Mouse (Mus musculus) liver, embryonic 11.5 days (tissue): ENCODE results near the gene Actc1. TPM values are rescaled to one million over a fixed set of nuclear protein-coding genes. Genes with fewer than 3 reads are reported as not detected.

ENCODE experiments used
- ATAC-seq: fragments of 200-750 bp; cut with Nextera tagmentation; replicated peaks from 2 replicates; pipeline ENCODE4 v1.8.0; 2017; ENCODE audit warnings: moderate number of reproducible peaks, mild to moderate bottlenecking, moderate TSS enrichment, moderate library complexity; ENCODE audit not compliant: low FRiP score
- DNase-seq: peaks from one replicate; pipeline ENCODE4 v3.0.0-alpha.2; 2017; ENCODE audit warnings: low spot score
- H3K27ac ChIP-seq: fragments of 300-500 bp; sonication (generic); 2 replicates; pipeline ENCODE4 v1.5.1; 2014; ENCODE audit warnings: mild to moderate bottlenecking, low read depth, low read length, control low read depth
- H3K27me3 ChIP-seq: fragments of 300-500 bp; sonication (generic); replicated peaks from 2 replicates; pipeline ENCODE4 v1.6.1; 2014; ENCODE audit warnings: low read length, mixed read lengths; ENCODE audit not compliant: control insufficient read depth, insufficient read depth
- H3K36me3 ChIP-seq: fragments of 300-500 bp; sonication (generic); 2 replicates; pipeline ENCODE4 v1.6.1; 2014; ENCODE audit warnings: mild to moderate bottlenecking, low read length, moderate library complexity, mixed read lengths; ENCODE audit not compliant: control insufficient read depth, insufficient read depth
- H3K4me1 ChIP-seq: fragments of 300-500 bp; sonication (generic); replicated peaks from 2 replicates; pipeline ENCODE4 v1.6.1; 2014; ENCODE audit warnings: low read length, mixed read lengths; ENCODE audit not compliant: control insufficient read depth, insufficient read depth
- H3K4me2 ChIP-seq: fragments of 300-500 bp; sonication (generic); 2 replicates; pipeline ENCODE4 v1.6.1; 2014; ENCODE audit warnings: mild to moderate bottlenecking, control low read depth, moderate library complexity
- H3K4me3 ChIP-seq: fragments of 300-500 bp; sonication (generic); 2 replicates; pipeline ENCODE4 v1.5.1; 2014; ENCODE audit warnings: low read depth, low read length, control low read depth
- H3K9ac ChIP-seq: fragments of 300-500 bp; sonication (generic); 2 replicates; pipeline ENCODE4 v1.6.1; 2014; ENCODE audit warnings: low read depth, low read length, control low read depth
- H3K9me3 ChIP-seq: fragments of 300-500 bp; sonication (generic); 2 replicates; pipeline ENCODE4 v1.6.1; 2016; ENCODE audit warnings: low read length, inconsistent platforms, mixed read lengths; ENCODE audit not compliant: control insufficient read depth
- WGBS: fragments of 180-500 bp; shearing (Covaris S2); extraction: QIAGEN DNeasy Blood & Tissue Kit; methylation state at CpG from one replicate; pipeline ENCODE4 v1.1.7; 2014; 5-methylcytosine and 5-hydroxymethylcytosine counted together
- polyA plus RNA-seq: library from polyadenylated mRNA; unstranded; fragments of >200 nt; fragmentation: Nextera tagmentation; extraction: Ambion mirVana; gene quantifications from 2 replicates; pipeline ENCODE4 v1.2.1, GENCODE M21; 2014

The Actc1 gene
- polyA plus RNA-seq, 1 experiment from 2014 or later, result 96.3 TPM

GRCm38 (mm10) chr2:114093577-114093976 lies 40.2 kb upstream of the Actc1 start:
- H3K36me3 ChIP-seq, result no peaks in the 10 kb centered on the region
- no peak for ATAC-seq
- no peaks in the 10 kb centered on the region for H3K27me3 ChIP-seq
- H3K4me2 ChIP-seq, result no peak overlapping the region
- H3K4me1 ChIP-seq, result no peaks in the 10 kb centered on the region
- DNase-seq, result no peak
- no peaks in the 10 kb centered on the region for H3K9me3 ChIP-seq
- H3K27ac ChIP-seq, result no peak overlapping the region
- 83% methylated on average over 9 of the region's 9 CpGs for WGBS
- no peak overlapping the region for H3K9ac ChIP-seq
- H3K4me3 ChIP-seq, result no peak overlapping the region

DNA sequence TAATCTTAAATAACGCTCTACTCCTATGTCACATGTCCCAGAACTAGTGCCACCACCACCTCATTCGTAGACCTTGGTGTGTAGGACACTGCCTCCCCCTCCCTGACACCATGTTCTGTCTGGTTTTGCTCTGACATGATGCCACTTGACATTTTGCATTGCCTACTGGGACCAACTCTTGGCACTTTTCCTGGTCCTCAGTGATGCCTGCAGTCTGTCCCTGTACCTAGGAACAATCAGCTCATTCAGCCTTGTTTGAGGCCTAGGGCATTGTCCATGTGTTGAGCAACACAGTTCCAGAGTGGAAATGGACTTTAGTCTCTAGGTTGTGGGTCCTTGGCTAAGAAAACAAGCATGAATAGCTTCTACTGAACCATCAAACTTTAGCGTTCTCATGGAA lies 36.5 kb upstream of the Actc1 start:
- Histone ChIP-seq H3K4me1 (no peaks in the 10 kb centered on the region), H3K27me3 (no peaks in the 10 kb centered on the region), H3K27ac (no peak overlapping the region), H3K4me2 (no peak overlapping the region), H3K9me3 (no peaks in the 10 kb centered on the region), H3K9ac (no peak overlapping the region), H3K4me3 (no peak overlapping the region), H3K36me3 (no peaks in the 10 kb centered on the region)
- no peak for ATAC-seq
- whole genome bisulfite sequencing, result 85% methylated on average over 3 of the region's 3 CpGs
- no peak for DNase-seq

DNA sequence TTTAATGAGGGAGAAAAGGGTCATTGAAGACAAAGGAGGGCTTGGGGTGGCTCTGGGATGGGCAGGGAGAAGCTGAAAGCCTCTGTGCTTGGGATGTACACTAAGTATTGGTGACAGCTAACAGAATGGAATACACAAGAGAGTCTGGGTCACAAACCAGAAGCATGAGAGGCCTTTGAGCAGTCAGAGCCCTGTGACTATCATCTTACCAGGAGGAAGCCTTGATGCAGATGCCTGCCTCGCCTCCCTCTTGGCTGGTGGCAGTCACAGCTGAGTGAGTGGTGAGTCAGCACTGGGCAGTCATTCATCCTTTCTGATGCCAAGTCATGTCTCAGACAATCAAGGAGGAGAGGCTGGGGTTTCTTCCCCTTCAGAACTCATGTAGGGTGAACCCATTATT lies 33.9 kb upstream of the Actc1 start:
- Histone ChIP-seq H3K36me3 (no peaks in the 10 kb centered on the region), H3K4me2 (no peak overlapping the region), H3K9me3 (no peaks in the 10 kb centered on the region), H3K4me3 (no peak overlapping the region), H3K4me1 (no peaks in the 10 kb centered on the region), H3K9ac (no peak overlapping the region), H3K27ac (no peak overlapping the region), H3K27me3 (no peaks in the 10 kb centered on the region)
- WGBS, result 65% methylated on average over 1 of the region's 1 CpGs
- DNase-seq (no peak), ATAC-seq (no peak)

GRCm38 (mm10) chr2:114071876-114072275 lies 18.5 kb upstream of the Actc1 start:
- no peak overlapping the region for H3K4me2 ChIP-seq
- no peak overlapping the region for H3K27ac ChIP-seq
- 68% methylated on average over 2 of the region's 2 CpGs for WGBS
- no peaks in the 10 kb centered on the region for H3K27me3 ChIP-seq
- H3K9ac ChIP-seq, result no peak overlapping the region
- ATAC-seq (no peak), DNase-seq (no peak)
- no peak overlapping the region for H3K4me3 ChIP-seq
- H3K9me3 ChIP-seq, result no peaks in the 10 kb centered on the region
- H3K36me3 ChIP-seq, result no peaks in the 10 kb centered on the region
- H3K4me1 ChIP-seq, result no peaks in the 10 kb centered on the region

DNA sequence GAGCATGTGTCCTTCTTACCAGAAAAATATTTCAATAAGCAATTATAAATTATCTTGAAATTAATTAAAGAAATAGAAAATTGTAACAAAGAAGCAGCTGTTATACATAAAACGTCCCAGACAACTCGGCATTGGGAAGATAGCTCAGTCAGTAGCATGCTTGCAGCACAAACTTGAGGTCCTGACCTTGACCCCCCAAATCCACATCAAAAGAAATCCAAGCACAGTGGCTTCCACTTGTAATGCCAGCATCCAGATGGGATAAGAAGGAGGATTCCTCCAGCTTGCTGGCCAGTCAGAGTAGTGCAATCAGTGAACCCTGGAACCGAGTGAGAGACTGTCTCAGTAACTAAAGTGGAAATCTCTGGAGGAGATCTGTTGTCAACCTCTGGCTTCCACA lies 12.9 kb upstream of the Actc1 start:
- Histone ChIP-seq H3K4me1 (no peaks in the 10 kb centered on the region), H3K9me3 (no peaks in the 10 kb centered on the region), H3K27ac (no peak overlapping the region), H3K4me3 (no peak overlapping the region), H3K9ac (no peak overlapping the region), H3K36me3 (no peaks in the 10 kb centered on the region), H3K4me2 (no peak overlapping the region), H3K27me3 (no peaks in the 10 kb centered on the region)
- DNase-seq, result no peak
- WGBS, result 70% methylated on average over 3 of the region's 3 CpGs
- ATAC-seq, result no peak

GRCm38 (mm10) chr2:114064004-114064403 lies 10.7 kb upstream of the Actc1 start:
- no peak overlapping the region for H3K9ac ChIP-seq
- no peaks in the 10 kb centered on the region for H3K9me3 ChIP-seq
- WGBS, result 54% methylated on average over 2 of the region's 2 CpGs
- no peak overlapping the region for H3K27ac ChIP-seq
- H3K4me2 ChIP-seq, result no peak overlapping the region
- no peak for DNase-seq
- no peak overlapping the region for H3K4me3 ChIP-seq
- H3K36me3 ChIP-seq, result no peaks in the 10 kb centered on the region
- no peaks in the 10 kb centered on the region for H3K4me1 ChIP-seq
- ATAC-seq, result no peak
- H3K27me3 ChIP-seq, result no peaks in the 10 kb centered on the region

DNA sequence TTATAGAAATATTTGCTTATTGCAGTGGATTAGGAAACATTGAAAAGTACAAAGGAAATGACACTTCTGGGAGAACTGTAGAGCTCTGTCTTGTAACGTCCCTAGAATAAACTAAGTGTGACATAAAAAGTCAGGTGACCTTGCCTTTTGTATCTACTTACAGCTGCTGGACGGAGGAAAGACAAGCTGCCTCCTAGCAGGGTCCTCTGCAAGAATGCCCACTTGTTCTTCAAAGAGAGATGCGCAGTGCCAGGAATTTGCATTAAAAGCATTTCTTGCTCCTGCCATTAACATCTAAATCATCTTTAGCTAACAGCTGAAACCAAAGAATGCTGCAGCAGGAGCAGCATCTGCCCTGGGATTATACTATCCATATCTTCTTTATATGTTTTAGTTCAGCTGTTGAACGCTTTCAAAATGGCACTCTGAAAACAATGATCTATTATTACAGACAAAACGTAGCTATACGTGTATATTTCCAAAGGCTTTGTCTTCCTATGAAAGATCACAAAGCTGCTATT lies 6.8 kb upstream of the Actc1 start:
- H3K36me3 ChIP-seq, result no peaks in the 10 kb centered on the region
- H3K4me1 ChIP-seq, result no peaks in the 10 kb centered on the region
- ATAC-seq (no peak), DNase-seq (no peak)
- 68% methylated on average over 6 of the region's 6 CpGs for WGBS
- H3K4me2 ChIP-seq, result no peak overlapping the region
- no peak overlapping the region for H3K27ac ChIP-seq
- no peak overlapping the region for H3K4me3 ChIP-seq
- no peaks in the 10 kb centered on the region for H3K9me3 ChIP-seq
- H3K9ac ChIP-seq, result no peak overlapping the region
- H3K27me3 ChIP-seq, result no peaks in the 10 kb centered on the region

DNA sequence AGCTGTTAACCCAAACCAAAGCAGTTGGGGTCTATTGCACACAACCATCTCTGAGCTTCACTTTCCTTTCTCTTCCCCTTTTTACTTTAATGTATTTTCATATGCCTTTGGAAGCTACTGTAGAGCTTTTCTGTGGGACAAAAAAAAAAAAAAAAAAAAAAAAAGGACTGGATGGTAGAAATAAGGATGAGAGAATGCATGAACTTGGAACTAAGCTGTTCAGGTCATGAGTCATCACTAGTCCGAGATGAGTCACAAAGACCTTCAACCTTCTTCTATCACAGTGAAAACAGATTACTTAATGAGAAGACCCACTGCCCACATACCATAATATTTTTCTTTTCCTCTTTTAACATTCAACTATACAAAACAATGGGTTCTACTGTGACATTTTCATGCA lies 6.3 kb upstream of the Actc1 start:
- Histone ChIP-seq H3K27me3 (no peaks in the 10 kb centered on the region), H3K4me3 (no peak overlapping the region), H3K4me1 (no peaks in the 10 kb centered on the region), H3K9ac (no peak overlapping the region), H3K4me2 (no peak overlapping the region), H3K9me3 (no peaks in the 10 kb centered on the region), H3K27ac (no peak overlapping the region), H3K36me3 (no peaks in the 10 kb centered on the region)
- DNase-seq (no peak), ATAC-seq (no peak)
- 68% methylated on average over 1 of the region's 1 CpGs for WGBS

GRCm38 (mm10) chr2:114058226-114058796 lies 5.0 kb upstream of the Actc1 start:
- H3K4me3 ChIP-seq, result no peak overlapping the region
- DNase-seq (no peak), ATAC-seq (no peak)
- no peak overlapping the region for H3K9ac ChIP-seq
- H3K9me3 ChIP-seq, result no peaks in the 10 kb centered on the region
- no peak overlapping the region for H3K27ac ChIP-seq
- H3K4me2 ChIP-seq, result no peak overlapping the region
- 87% methylated on average over 10 of the region's 10 CpGs for WGBS
- no peaks in the 10 kb centered on the region for H3K4me1 ChIP-seq
- no peaks in the 10 kb centered on the region for H3K27me3 ChIP-seq
- no peaks in the 10 kb centered on the region for H3K36me3 ChIP-seq
